Mouse (Mus musculus) erythroblast, embryonic 14.5 days (primary cell): ENCODE results near the gene Smad3.

Experiments
- GATA1 ChIP-seq: IDR thresholded peaks from 2 replicates; pipeline ENCODE4 v1.6.1; 2012; ENCODE audit warnings: low read length, inconsistent platforms, mixed read lengths
- TAL1 ChIP-seq: IDR thresholded peaks from 3 replicates; pipeline ENCODE4 v1.6.1; 2012; ENCODE audit warnings: low read length, inconsistent platforms, mixed read lengths

GRCm38 (mm10) chr9:63699145-63699544 lies 58.6 kb downstream of the Smad3 start:
- no peak for TF ChIP-seq TAL1
- TF ChIP-seq GATA1: no peak
